Mouse (Mus musculus) ovary, postnatal 10 days (tissue): Measurements from ENCODE around the gene Olfr934.

Experiments
- DNase-seq: peaks from one replicate; pipeline ENCODE4 v3.0.0; 2022; ENCODE audit warnings: low spot score

Olfr934 gene

DNA sequence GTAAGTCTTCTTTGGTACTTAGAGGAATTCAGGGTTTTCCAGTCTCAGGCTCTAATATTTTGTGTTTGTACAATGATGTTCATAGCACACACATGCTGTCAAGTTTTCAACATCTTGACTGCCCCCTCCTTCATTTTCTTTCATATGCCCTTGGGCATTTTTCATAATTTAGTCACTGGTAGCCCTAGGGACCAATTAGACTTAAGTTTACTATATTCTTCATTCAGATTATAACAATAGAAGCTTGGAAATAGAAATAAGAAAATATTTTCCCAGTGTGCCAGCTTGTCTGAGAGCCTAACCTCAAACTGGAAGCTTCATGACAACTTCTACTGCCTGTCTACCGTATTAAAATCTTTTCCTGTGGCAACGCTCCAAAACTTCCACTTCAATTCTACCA lies at the start of gene Olfr934:
Gene Olfr934, minus strand, starts transcription at position 101 of the 400 bp plus-strand sequence.
- DNase-seq = no peak

DNA sequence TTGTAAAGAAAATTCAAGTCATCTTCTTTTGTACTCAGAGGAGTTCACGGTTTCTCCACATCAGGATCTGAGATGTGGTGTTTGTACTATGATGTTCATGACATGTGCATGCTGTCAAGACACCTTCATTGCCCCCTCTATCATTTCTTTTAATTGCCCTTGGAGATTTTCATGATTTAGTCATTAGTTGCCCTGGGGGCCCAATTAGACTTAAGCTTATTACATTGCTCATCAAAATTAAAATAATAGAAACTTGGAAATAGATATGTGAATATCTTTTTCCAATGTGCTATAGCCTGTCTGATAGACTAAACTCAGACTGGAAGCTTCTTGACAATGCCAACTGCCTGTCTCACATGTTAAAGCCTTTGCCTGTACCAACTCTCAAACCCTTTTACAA lies 35.2 kb upstream of the Olfr934 start, which contains the start of gene Olfr146:
Gene Olfr146, minus strand, starts transcription at position 101 of the 400 bp plus-strand sequence.
- no peak for DNase-seq

DNA sequence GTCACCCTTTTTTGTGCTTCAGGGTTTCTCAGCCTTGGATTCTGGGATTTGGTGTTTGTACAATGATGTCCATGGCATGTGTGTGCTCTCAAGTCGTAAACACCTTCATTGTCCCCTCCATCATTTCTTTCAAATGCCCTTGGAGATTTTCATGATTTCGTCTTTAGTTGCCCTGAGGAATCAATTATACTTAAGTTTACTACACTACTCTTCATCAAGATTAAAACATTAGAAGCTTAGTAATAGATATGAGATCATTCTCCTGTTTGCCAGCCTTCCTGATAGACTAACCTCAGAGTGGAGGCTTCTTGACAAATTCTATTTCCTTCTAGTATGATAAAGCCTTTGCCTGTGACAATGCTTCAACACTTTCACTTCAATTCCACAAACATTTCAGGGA lies 11.5 kb upstream of the Olfr934 start, which contains the start of gene Olfr935:
Gene Olfr935, minus strand, starts transcription at position 101 of the 400 bp plus-strand sequence.
- no peak for DNase-seq

DNA sequence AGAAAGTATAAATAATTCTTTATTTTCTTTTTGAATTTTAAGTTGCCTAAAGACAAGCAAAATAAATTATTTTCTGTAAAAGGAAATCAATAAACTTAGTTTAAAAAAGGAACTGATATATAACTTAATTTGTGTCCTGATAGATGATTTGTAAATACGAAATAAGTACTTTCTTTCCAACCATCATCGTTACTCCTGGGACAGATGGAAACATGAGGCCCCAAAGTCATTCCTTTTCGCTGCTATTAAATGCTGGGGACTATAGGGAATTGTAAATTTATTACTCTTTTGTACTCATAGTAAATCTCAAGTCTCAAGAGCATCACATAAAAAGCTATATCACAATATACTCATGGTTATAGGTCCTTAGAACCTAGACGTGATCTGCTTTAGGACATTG lies 16.1 kb downstream of the Olfr934 start, which contains the start of gene Olfr933:
Gene Olfr933, plus strand, starts transcription at position 301 of the 400 bp plus-strand sequence.
- no peak for DNase-seq

DNA sequence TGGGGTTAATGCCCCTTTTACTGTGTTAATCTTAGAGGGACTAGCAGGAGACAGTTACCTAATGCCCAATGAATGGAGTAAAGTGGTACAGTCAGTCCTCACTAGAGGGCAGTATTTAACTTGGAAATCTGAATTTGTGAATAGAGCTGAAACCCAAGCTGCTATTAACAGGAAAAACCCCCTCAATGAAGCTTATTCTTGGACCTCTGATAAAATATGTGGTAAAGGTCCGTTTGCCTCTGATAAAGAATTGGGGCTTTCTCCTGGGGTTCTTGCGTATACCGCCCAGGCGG lies 34.0 kb downstream of the Olfr934 start:
- no peak for DNase-seq

DNA sequence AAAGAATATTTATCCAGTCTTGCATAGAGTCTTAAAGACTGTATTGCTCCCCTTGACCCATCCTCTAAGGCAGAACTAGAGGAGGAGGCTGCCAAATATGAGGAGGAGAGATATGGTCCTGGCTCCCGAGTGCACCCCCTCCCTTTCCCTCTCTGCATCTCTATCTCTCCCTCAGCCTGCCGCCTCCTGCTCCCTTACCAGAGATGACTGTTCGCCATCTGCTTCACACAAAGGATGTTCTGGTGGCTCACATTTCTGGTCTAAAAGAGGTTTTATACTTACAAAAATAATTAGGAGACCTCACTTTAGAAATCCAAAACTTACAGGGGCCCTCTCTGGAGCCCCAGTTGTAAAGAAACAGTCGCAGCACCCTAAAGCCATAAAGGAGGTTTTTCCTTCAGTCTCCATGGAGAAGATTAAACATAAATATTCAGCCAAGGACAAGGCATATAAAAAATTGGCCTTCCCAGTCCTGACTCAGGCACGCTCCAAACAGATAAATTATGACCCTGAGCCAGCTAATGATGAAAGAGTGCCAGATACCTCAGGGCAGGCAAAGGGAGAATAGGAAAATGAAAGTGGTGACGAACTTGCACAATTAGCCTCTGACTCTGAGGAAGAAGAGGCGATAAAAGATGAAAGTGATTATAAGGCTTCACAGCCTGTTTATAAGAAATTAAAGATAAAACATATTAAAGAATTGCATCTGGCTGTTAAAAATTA lies 34.6 kb downstream of the Olfr934 start:
- no peak for DNase-seq
